Mouse (Mus musculus): ENCODE measurements around the gene Cpne4. TPM values are rescaled to one million over a fixed set of nuclear protein-coding genes. Genes with fewer than 3 reads are reported as not detected.

Gene Cpne4
- polyA plus RNA-seq, 1 experiment from 2014 or later = 0.12 TPM

DNA sequence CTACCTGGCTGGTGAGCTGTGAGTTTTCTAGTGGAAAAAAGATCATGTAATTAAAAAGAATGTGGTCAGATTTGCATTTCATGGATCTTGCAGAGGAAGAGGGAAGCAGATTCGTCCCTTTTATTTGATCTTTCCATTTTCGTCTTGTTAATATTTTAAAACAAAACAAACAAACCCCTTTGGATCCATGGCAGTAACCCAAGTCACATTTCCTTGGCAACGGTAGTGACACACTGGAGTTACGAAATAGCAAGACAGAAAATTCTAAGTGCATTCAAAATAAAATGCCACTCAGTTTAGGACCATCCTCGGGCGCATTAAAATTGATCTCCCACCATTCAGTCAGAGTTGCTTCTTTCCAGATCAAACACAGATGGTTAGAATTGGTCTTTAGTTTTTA is 25.8 kb downstream of the Cpne4 start:
- H3K4me2 ChIP-seq = no peak overlapping the region
- DNase-seq (peak; percentile 65), ATAC-seq (ENCODE audit: insufficient read depth) (no peak)
- H3K9ac ChIP-seq = no peak overlapping the region
- no peak overlapping the region for H3K4me3 ChIP-seq (ENCODE audit: low read depth, low read length)
- no peaks in the 10 kb centered on the region for H3K4me1 ChIP-seq (ENCODE audit: insufficient read depth)
- no peaks in the 10 kb centered on the region for H3K36me3 ChIP-seq (ENCODE audit: insufficient read depth)
- no peak overlapping the region for H3K27ac ChIP-seq (ENCODE audit: low read depth)
- 46% methylated on average over 6 of the region's 6 CpGs for WGBS
- H3K27me3 ChIP-seq (ENCODE audit: insufficient read depth, low read length) = peaks cover 13% of the 10 kb centered on the region
- no peaks in the 10 kb centered on the region for H3K9me3 ChIP-seq (ENCODE audit: low read depth, low read length)
- no peak for TF ChIP-seq CTCF (IDR thresholded peaks at IDR 0.05; ENCODE audit: low read depth)

- H3K4me1 ChIP-seq (ENCODE audit: insufficient read depth) = no peaks in the 10 kb centered on the region
- no peak overlapping the region for H3K27ac ChIP-seq (ENCODE audit: low read depth)
- DNase-seq (peak; percentile 92), ATAC-seq (ENCODE audit: insufficient read depth) (peak; percentile 63; the same call in 1 of the 2 replicates)
- TF ChIP-seq CTCF (IDR thresholded peaks at IDR 0.05; ENCODE audit: low read depth) = peak; percentile 91
- 2% methylated on average over 6 of the region's 6 CpGs for WGBS
- no peak overlapping the region for H3K9ac ChIP-seq
- no peak overlapping the region for H3K4me3 ChIP-seq (ENCODE audit: low read depth, low read length)
- no peaks in the 10 kb centered on the region for H3K36me3 ChIP-seq (ENCODE audit: insufficient read depth)
- H3K27me3 ChIP-seq (ENCODE audit: insufficient read depth, low read length) = peaks cover 13% of the 10 kb centered on the region
- H3K9me3 ChIP-seq (ENCODE audit: low read depth, low read length) = no peaks in the 10 kb centered on the region
- H3K4me2 ChIP-seq = no peak overlapping the region
These were observed 27.4 kb downstream of the Cpne4 start for GRCm38 (mm10) chr9:104574476-104574875.

DNA sequence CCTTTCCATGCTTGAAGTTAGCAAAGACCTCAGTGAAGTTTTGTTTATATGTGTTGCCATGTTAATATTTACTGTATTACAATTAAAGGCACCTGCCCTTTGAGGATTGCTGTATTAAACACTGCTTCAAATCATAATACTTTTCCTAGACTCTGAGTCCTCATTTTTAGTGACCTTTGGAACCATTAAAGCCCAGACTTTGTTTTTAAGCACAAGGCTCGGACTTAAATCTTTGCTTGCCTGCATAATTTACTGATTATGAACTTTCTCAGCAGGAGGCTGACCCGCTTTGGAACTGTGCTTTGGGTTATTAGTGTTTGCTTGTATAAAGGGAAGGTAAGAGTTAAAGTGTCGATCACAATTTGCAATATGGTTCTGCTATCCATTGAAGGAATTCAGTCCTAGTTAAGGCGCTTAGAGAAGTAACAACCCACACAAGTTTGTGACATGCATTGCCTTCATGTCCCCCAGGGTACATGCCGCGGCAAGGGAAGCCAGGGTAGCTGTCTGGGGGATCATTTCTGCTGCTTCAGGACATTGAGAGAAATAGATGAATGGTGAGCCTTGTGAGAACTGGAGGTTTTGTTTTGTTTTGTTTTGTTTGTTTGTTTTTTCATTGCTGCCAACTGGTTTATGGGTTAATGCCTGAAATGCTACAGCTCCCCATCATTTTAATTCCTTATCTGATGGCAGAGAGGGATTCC is 35.0 kb downstream of the Cpne4 start:
- H3K36me3 ChIP-seq (ENCODE audit: insufficient read depth) = no peaks in the 10 kb centered on the region
- no peak overlapping the region for H3K4me2 ChIP-seq
- WGBS = 28% methylated on average over 6 of the region's 6 CpGs
- TF ChIP-seq CTCF (IDR thresholded peaks at IDR 0.05; ENCODE audit: low read depth) = no peak
- H3K9ac ChIP-seq = no peak overlapping the region
- no peaks in the 10 kb centered on the region for H3K27me3 ChIP-seq (ENCODE audit: insufficient read depth, low read length)
- no peak overlapping the region for H3K27ac ChIP-seq (ENCODE audit: low read depth)
- DNase-seq = no peak
- H3K4me1 ChIP-seq (ENCODE audit: insufficient read depth) = no peaks in the 10 kb centered on the region
- H3K9me3 ChIP-seq (ENCODE audit: low read depth, low read length) = no peaks in the 10 kb centered on the region
- peak; percentile 56; the same call in 1 of the 2 replicates for ATAC-seq (ENCODE audit: insufficient read depth)
- H3K4me3 ChIP-seq (ENCODE audit: low read depth, low read length) = no peak overlapping the region

DNA sequence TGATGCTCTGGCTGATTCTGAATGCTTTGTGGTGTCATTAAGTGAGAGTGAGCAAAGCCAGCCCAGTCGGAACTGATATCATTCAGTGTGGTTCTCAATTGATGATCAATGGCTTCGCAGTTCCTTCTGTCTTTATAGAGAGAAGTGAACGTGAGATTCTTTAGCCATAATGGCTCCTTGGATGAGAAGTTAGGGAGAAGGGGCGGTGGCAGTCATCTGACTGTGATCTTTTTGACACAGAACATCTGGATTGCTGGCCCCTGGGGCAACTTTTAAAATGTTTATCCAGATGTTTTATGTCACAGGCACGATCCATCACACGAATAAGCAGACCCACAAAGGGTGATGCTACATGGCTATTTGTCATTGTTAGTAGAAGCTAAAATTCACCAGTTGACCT is 35.6 kb downstream of the Cpne4 start:
- ATAC-seq (ENCODE audit: insufficient read depth) (peak; percentile 88), DNase-seq (peak; percentile 88)
- no peak overlapping the region for H3K9ac ChIP-seq
- no peak overlapping the region for H3K4me2 ChIP-seq
- H3K27me3 ChIP-seq (ENCODE audit: insufficient read depth, low read length) = no peaks in the 10 kb centered on the region
- H3K4me3 ChIP-seq (ENCODE audit: low read depth, low read length) = no peak overlapping the region
- H3K36me3 ChIP-seq (ENCODE audit: insufficient read depth) = no peaks in the 10 kb centered on the region
- H3K9me3 ChIP-seq (ENCODE audit: low read depth, low read length) = no peaks in the 10 kb centered on the region
- no peaks in the 10 kb centered on the region for H3K4me1 ChIP-seq (ENCODE audit: insufficient read depth)
- TF ChIP-seq CTCF (IDR thresholded peaks at IDR 0.05; ENCODE audit: low read depth) = no peak
- no peak overlapping the region for H3K27ac ChIP-seq (ENCODE audit: low read depth)
- 22% methylated on average over 6 of the region's 6 CpGs for WGBS

DNA sequence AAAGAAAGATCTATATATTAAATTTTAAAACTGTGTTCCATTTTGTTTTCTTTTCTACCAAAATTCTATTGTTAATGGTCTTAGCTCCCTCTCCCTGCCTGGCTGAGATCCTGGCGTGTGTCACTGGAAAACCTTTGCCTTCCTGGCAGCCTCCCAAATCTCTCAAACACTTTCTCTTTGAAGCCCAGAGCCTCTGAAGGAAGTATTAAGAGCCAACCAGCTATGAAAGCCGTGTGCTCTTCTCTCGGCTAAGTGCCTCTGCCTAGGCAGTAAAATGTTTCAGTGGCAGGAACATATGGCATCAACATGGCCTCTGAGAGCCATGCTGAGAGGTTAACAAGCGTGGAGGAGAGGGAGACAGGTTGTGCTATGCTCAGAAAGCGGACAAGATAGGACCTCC is 47.5 kb downstream of the Cpne4 start:
- TF ChIP-seq CTCF (IDR thresholded peaks at IDR 0.05; ENCODE audit: low read depth) = no peak
- 30% methylated on average over 5 of the region's 5 CpGs for WGBS
- Histone ChIP-seq H3K4me1 (ENCODE audit: insufficient read depth) (no peaks in the 10 kb centered on the region), H3K4me3 (ENCODE audit: low read depth, low read length) (no peak overlapping the region), H3K27me3 (ENCODE audit: insufficient read depth, low read length) (no peaks in the 10 kb centered on the region), H3K9me3 (ENCODE audit: low read depth, low read length) (no peaks in the 10 kb centered on the region), H3K9ac (no peak overlapping the region), H3K36me3 (ENCODE audit: insufficient read depth) (no peaks in the 10 kb centered on the region), H3K27ac (ENCODE audit: low read depth) (no peak overlapping the region), H3K4me2 (no peak overlapping the region)
- ATAC-seq (ENCODE audit: insufficient read depth) = peak; percentile 62; the same call in 1 of the 2 replicates
- peak; percentile 77 for DNase-seq

DNA sequence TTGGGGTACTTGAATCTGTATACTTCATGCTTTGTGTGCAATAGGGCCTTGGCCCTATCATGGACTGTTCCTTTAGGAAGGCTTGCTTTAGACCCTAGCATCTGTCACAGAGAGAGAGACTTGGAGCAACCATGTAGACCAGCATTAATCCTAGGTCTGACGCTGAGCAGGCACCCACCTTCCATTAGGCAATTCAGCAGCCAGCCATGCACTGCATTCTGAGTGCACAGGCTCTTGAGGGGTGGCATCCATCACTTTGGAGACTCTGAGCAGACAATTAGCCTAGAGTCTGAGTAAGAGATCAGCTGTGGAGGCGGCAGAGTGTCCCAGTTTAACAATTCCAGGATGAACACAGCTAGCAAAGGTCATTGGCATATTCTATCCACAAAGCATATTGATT is 47.9 kb downstream of the Cpne4 start:
- H3K4me3 ChIP-seq (ENCODE audit: low read depth, low read length) = no peak overlapping the region
- 69% methylated on average over 2 of the region's 2 CpGs for WGBS
- H3K36me3 ChIP-seq (ENCODE audit: insufficient read depth) = no peaks in the 10 kb centered on the region
- no peak for TF ChIP-seq CTCF (IDR thresholded peaks at IDR 0.05; ENCODE audit: low read depth)
- no peak overlapping the region for H3K27ac ChIP-seq (ENCODE audit: low read depth)
- no peaks in the 10 kb centered on the region for H3K9me3 ChIP-seq (ENCODE audit: low read depth, low read length)
- H3K4me1 ChIP-seq (ENCODE audit: insufficient read depth) = no peaks in the 10 kb centered on the region
- H3K9ac ChIP-seq = no peak overlapping the region
- no peak overlapping the region for H3K4me2 ChIP-seq
- ATAC-seq (ENCODE audit: insufficient read depth) (0 out of 2 replicates have a peak, but pooled peaks have one; percentile 4), DNase-seq (no peak)
- no peaks in the 10 kb centered on the region for H3K27me3 ChIP-seq (ENCODE audit: insufficient read depth, low read length)

DNA sequence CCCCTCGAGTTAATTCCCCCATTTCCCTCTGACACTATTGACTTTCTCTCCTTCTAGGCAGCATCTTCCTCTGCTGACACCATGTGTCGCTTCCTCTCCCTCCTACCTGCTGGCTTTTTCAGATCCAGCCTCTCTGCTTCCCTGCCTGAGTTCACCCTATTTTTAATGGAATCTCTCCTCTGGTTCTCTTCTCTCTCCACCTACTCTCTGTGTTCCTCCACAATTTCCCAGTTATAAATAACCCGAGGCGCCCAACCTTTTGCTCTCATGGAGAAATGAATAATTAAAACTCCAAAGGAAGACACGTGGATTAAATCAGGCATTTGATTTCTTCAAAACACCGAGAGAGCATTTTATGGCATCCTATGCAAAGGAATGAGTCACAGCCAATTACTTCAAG is 65.4 kb downstream of the Cpne4 start:
- no peak for ATAC-seq (ENCODE audit: insufficient read depth)
- 74% methylated on average over 6 of the region's 6 CpGs for WGBS
- no peak overlapping the region for H3K4me2 ChIP-seq
- H3K4me3 ChIP-seq (ENCODE audit: low read depth, low read length) = no peak overlapping the region
- no peaks in the 10 kb centered on the region for H3K9me3 ChIP-seq (ENCODE audit: low read depth, low read length)
- TF ChIP-seq CTCF (IDR thresholded peaks at IDR 0.05; ENCODE audit: low read depth) = no peak
- no peak overlapping the region for H3K27ac ChIP-seq (ENCODE audit: low read depth)
- no peaks in the 10 kb centered on the region for H3K36me3 ChIP-seq (ENCODE audit: insufficient read depth)
- DNase-seq = no peak
- H3K27me3 ChIP-seq (ENCODE audit: insufficient read depth, low read length) = no peaks in the 10 kb centered on the region
- H3K9ac ChIP-seq = no peak overlapping the region
- H3K4me1 ChIP-seq (ENCODE audit: insufficient read depth) = no peaks in the 10 kb centered on the region
